Mouse (Mus musculus) NIH3T3 (cell line): ENCODE results near the gene Uchl5.
A peak's percentile ranks its signal among the peaks of the same experiment; 100 is the strongest.

ENCODE experiments used
- DNase-seq: peaks from one replicate; pipeline ENCODE4 v3.0.0-alpha.2; 2012; ENCODE audit warnings: low read depth

The Uchl5 gene

GRCm38 (mm10) chr1:143776446-143777411, at the start of gene Uchl5, which contains the start of gene Trove2:
Gene Uchl5, plus strand, starts transcription at chr1:143777272.
Gene Trove2, minus strand, starts transcription at chr1:143777068.
- peak; percentile 99 for DNase-seq

GRCm38 (mm10) chr1:143727701-143728445, 49.2 kb upstream of the Uchl5 start:
- no peak for DNase-seq

- peak; percentile 55 for DNase-seq
Measured at GRCm38 (mm10) chr1:143730899-143731298, 46.2 kb upstream of the Uchl5 start.

- DNase-seq = no peak
Measured at GRCm38 (mm10) chr1:143731691-143732090, 45.4 kb upstream of the Uchl5 start.

- DNase-seq = no peak
Measured at GRCm38 (mm10) chr1:143733914-143734410, 43.1 kb upstream of the Uchl5 start.

GRCm38 (mm10) chr1:143738811-143739210, 38.3 kb upstream of the Uchl5 start:
- DNase-seq = peak; percentile 7

- DNase-seq = peak; percentile 87
Measured at GRCm38 (mm10) chr1:143739361-143740350, 37.4 kb upstream of the Uchl5 start.

- DNase-seq = no peak
Measured at GRCm38 (mm10) chr1:143740581-143740980, 36.5 kb upstream of the Uchl5 start.

GRCm38 (mm10) chr1:143741331-143741730, 35.7 kb upstream of the Uchl5 start:
- no peak for DNase-seq

- DNase-seq = no peak
Measured at GRCm38 (mm10) chr1:143742186-143742585, 34.9 kb upstream of the Uchl5 start.

GRCm38 (mm10) chr1:143745871-143746270, 31.2 kb upstream of the Uchl5 start:
- DNase-seq = no peak

GRCm38 (mm10) chr1:143762159-143762558, 14.9 kb upstream of the Uchl5 start:
- no peak for DNase-seq

GRCm38 (mm10) chr1:143764443-143764842, 12.6 kb upstream of the Uchl5 start:
- DNase-seq = peak; percentile 65

- DNase-seq = no peak
Measured at GRCm38 (mm10) chr1:143765801-143766200, 11.3 kb upstream of the Uchl5 start.

GRCm38 (mm10) chr1:143766238-143766637, 10.8 kb upstream of the Uchl5 start:
- DNase-seq = no peak

GRCm38 (mm10) chr1:143770444-143771109, 6.5 kb upstream of the Uchl5 start:
- no peak for DNase-seq

GRCm38 (mm10) chr1:143773082-143773481, 4.0 kb upstream of the Uchl5 start:
- DNase-seq = no peak

GRCm38 (mm10) chr1:143773909-143774308, 3.2 kb upstream of the Uchl5 start:
- peak; percentile 47 for DNase-seq

- peak; percentile 7 for DNase-seq
Measured at GRCm38 (mm10) chr1:143777558-143778218, 616 bp downstream of the Uchl5 start.

- peak; percentile 64 for DNase-seq
Measured at GRCm38 (mm10) chr1:143788584-143789227, 11.6 kb downstream of the Uchl5 start.
